Mouse (Mus musculus) forebrain, embryonic 13.5 days (tissue): Measurements from ENCODE around the gene Fbp1. TPM values are rescaled to one million over a fixed set of nuclear protein-coding genes. Genes with fewer than 3 reads are reported as not detected.

Experiments used
- ATAC-seq: fragments of 200-750 bp; cut with Nextera tagmentation; 2 replicates; pipeline ENCODE4 v1.8.0; 2017
- H3K27ac ChIP-seq: fragments of 300-500 bp; sonication (generic); 2 replicates; pipeline ENCODE4 v1.5.1; 2015; ENCODE audit warnings: inconsistent platforms, mild to moderate bottlenecking, moderate library complexity
- H3K27me3 ChIP-seq: fragments of 300-500 bp; sonication (generic); 2 replicates; pipeline ENCODE4 v1.6.1; 2015; ENCODE audit warnings: mild to moderate bottlenecking, inconsistent platforms
- H3K36me3 ChIP-seq: fragments of 300-500 bp; sonication (generic); 2 replicates; pipeline ENCODE4 v1.6.1; 2015; ENCODE audit warnings: mild to moderate bottlenecking, inconsistent platforms; ENCODE audit not compliant: poor library complexity, severe bottlenecking
- H3K4me1 ChIP-seq: fragments of 300-500 bp; sonication (generic); 2 replicates; pipeline ENCODE4 v1.6.1; 2015; ENCODE audit warnings: inconsistent platforms
- H3K4me2 ChIP-seq: fragments of 300-500 bp; sonication (generic); 2 replicates; pipeline ENCODE4 v1.6.1; 2015; ENCODE audit warnings: inconsistent platforms, mild to moderate bottlenecking, moderate library complexity
- H3K4me3 ChIP-seq: fragments of 300-500 bp; sonication (generic); 2 replicates; pipeline ENCODE4 v1.5.1; 2015; ENCODE audit warnings: mild to moderate bottlenecking, inconsistent platforms
- H3K9ac ChIP-seq: fragments of 300-500 bp; sonication (generic); 2 replicates; pipeline ENCODE4 v1.6.1; 2015; ENCODE audit warnings: mild to moderate bottlenecking, inconsistent platforms
- H3K9me3 ChIP-seq: fragments of 300-500 bp; sonication (generic); replicated peaks from 2 replicates; pipeline ENCODE4 v1.6.1; 2016; ENCODE audit warnings: inconsistent platforms
- WGBS: fragments of 180-500 bp; shearing (Covaris S2); methylation state at CpG from one replicate; pipeline ENCODE4 v1.1.7; 2015; 5-methylcytosine and 5-hydroxymethylcytosine counted together
- polyA plus RNA-seq: library from polyadenylated mRNA; unstranded; fragments of >200 nt; fragmentation: Nextera tagmentation; extraction: Ambion mirVana; gene quantifications from 2 replicates; pipeline ENCODE4 v1.2.1, GENCODE M21; 2015

Gene Fbp1
- polyA plus RNA-seq, 1 experiment from 2014 or later, result not detected

GRCm38 (mm10) chr13:62882856-62883255, 5.2 kb downstream of the Fbp1 start:
- Histone ChIP-seq H3K36me3 (no peaks in the 10 kb centered on the region), H3K4me1 (no peaks in the 10 kb centered on the region), H3K27me3 (peaks cover 12% of the 10 kb centered on the region), H3K4me3 (no peak overlapping the region), H3K4me2 (no peak overlapping the region), H3K27ac (no peak overlapping the region), H3K9ac (no peak overlapping the region), H3K9me3 (no peaks in the 10 kb centered on the region)
- 82% methylated on average over 5 of the region's 5 CpGs for WGBS
- no peak for ATAC-seq

- ATAC-seq, result no peak
- Histone ChIP-seq H3K27me3 (no peaks in the 10 kb centered on the region), H3K9ac (no peak overlapping the region), H3K36me3 (no peaks in the 10 kb centered on the region), H3K4me1 (no peaks in the 10 kb centered on the region), H3K4me2 (no peak overlapping the region), H3K27ac (no peak overlapping the region), H3K9me3 (no peaks in the 10 kb centered on the region), H3K4me3 (no peak overlapping the region)
- 86% methylated on average over 9 of the region's 9 CpGs for WGBS
Measured at GRCm38 (mm10) chr13:62881336-62881735, 6.7 kb downstream of the Fbp1 start.

GRCm38 (mm10) chr13:62879831-62880615, 8.1 kb downstream of the Fbp1 start:
- Histone ChIP-seq H3K4me3 (no peak overlapping the region), H3K4me2 (no peak overlapping the region), H3K9me3 (no peaks in the 10 kb centered on the region), H3K9ac (no peak overlapping the region), H3K27ac (no peak overlapping the region), H3K4me1 (no peaks in the 10 kb centered on the region), H3K36me3 (no peaks in the 10 kb centered on the region), H3K27me3 (no peaks in the 10 kb centered on the region)
- 18% methylated on average over 8 of the region's 8 CpGs for WGBS
- no peak for ATAC-seq

GRCm38 (mm10) chr13:62879411-62879810, 8.7 kb downstream of the Fbp1 start:
- WGBS, result 17% methylated on average over 6 of the region's 6 CpGs
- Histone ChIP-seq H3K27ac (no peak overlapping the region), H3K9ac (no peak overlapping the region), H3K9me3 (no peaks in the 10 kb centered on the region), H3K4me2 (no peak overlapping the region), H3K36me3 (no peaks in the 10 kb centered on the region), H3K4me1 (no peaks in the 10 kb centered on the region), H3K4me3 (no peak overlapping the region), H3K27me3 (no peaks in the 10 kb centered on the region)
- no peak for ATAC-seq

- Histone ChIP-seq H3K4me3 (no peak overlapping the region), H3K9me3 (no peaks in the 10 kb centered on the region), H3K4me1 (no peaks in the 10 kb centered on the region), H3K27ac (no peak overlapping the region), H3K4me2 (no peak overlapping the region), H3K27me3 (no peaks in the 10 kb centered on the region), H3K36me3 (no peaks in the 10 kb centered on the region), H3K9ac (no peak overlapping the region)
- ATAC-seq, result no peak
- WGBS, result 10% methylated on average over 5 of the region's 5 CpGs
Measured at GRCm38 (mm10) chr13:62877247-62877646, 10.8 kb downstream of the Fbp1 start.

GRCm38 (mm10) chr13:62876111-62876510, 12.0 kb downstream of the Fbp1 start:
- Histone ChIP-seq H3K27me3 (no peaks in the 10 kb centered on the region), H3K9me3 (no peaks in the 10 kb centered on the region), H3K4me1 (no peaks in the 10 kb centered on the region), H3K4me2 (no peak overlapping the region), H3K4me3 (no peak overlapping the region), H3K27ac (no peak overlapping the region), H3K9ac (no peak overlapping the region), H3K36me3 (no peaks in the 10 kb centered on the region)
- no peak for ATAC-seq
- WGBS, result 85% methylated on average over 1 of the region's 1 CpGs

- H3K4me2 ChIP-seq, result no peak overlapping the region
- no peaks in the 10 kb centered on the region for H3K9me3 ChIP-seq
- WGBS, result 76% methylated on average over 3 of the region's 3 CpGs
- ATAC-seq, result no peak
- no peaks in the 10 kb centered on the region for H3K4me1 ChIP-seq
- no peak overlapping the region for H3K4me3 ChIP-seq
- H3K9ac ChIP-seq, result no peak overlapping the region
- H3K27ac ChIP-seq, result no peak overlapping the region
- H3K36me3 ChIP-seq, result no peaks in the 10 kb centered on the region
- no peaks in the 10 kb centered on the region for H3K27me3 ChIP-seq
Measured at GRCm38 (mm10) chr13:62872252-62872651, 15.8 kb downstream of the Fbp1 start.

- Histone ChIP-seq H3K27me3 (no peaks in the 10 kb centered on the region), H3K9me3 (no peaks in the 10 kb centered on the region), H3K9ac (no peak overlapping the region), H3K4me3 (no peak overlapping the region), H3K4me2 (no peak overlapping the region), H3K27ac (no peak overlapping the region), H3K4me1 (no peaks in the 10 kb centered on the region), H3K36me3 (no peaks in the 10 kb centered on the region)
- ATAC-seq, result no peak
- 88% methylated on average over 2 of the region's 2 CpGs for WGBS
Measured at GRCm38 (mm10) chr13:62870605-62871004, 17.5 kb downstream of the Fbp1 start.

- ATAC-seq, result 0 out of 2 replicates have a peak, but pooled peaks have one; percentile 4
- no peak overlapping the region for H3K27ac ChIP-seq
Measured at GRCm38 (mm10) chr13:62866817-62867216, 21.3 kb downstream of the Fbp1 start.

GRCm38 (mm10) chr13:62865651-62866315, 22.3 kb downstream of the Fbp1 start:
- Histone ChIP-seq H3K4me2 (no peak overlapping the region), H3K27ac (no peak overlapping the region), H3K9me3 (no peaks in the 10 kb centered on the region), H3K9ac (no peak overlapping the region), H3K4me1 (no peaks in the 10 kb centered on the region), H3K27me3 (no peaks in the 10 kb centered on the region), H3K36me3 (no peaks in the 10 kb centered on the region), H3K4me3 (no peak overlapping the region)
- WGBS, result 76% methylated on average over 11 of the region's 11 CpGs
- ATAC-seq, result no peak

More at GRCm38 (mm10) chr13:62866817-62867216, 21.3 kb downstream of the Fbp1 start:
- Histone ChIP-seq H3K4me3 (no peak overlapping the region), H3K4me1 (no peaks in the 10 kb centered on the region), H3K9ac (no peak overlapping the region), H3K4me2 (no peak overlapping the region), H3K36me3 (no peaks in the 10 kb centered on the region), H3K27me3 (no peaks in the 10 kb centered on the region), H3K9me3 (no peaks in the 10 kb centered on the region)
- WGBS, result 60% methylated on average over 4 of the region's 4 CpGs

- no peak overlapping the region for H3K9ac ChIP-seq
- no peak overlapping the region for H3K27ac ChIP-seq
- no peak for ATAC-seq
- H3K4me3 ChIP-seq, result no peak overlapping the region
- no peaks in the 10 kb centered on the region for H3K27me3 ChIP-seq
- no peak overlapping the region for H3K4me2 ChIP-seq
- 77% methylated on average over 6 of the region's 6 CpGs for WGBS
- H3K9me3 ChIP-seq, result no peaks in the 10 kb centered on the region
- H3K36me3 ChIP-seq, result no peaks in the 10 kb centered on the region
- H3K4me1 ChIP-seq, result no peaks in the 10 kb centered on the region
Measured at GRCm38 (mm10) chr13:62863771-62864170, 24.3 kb downstream of the Fbp1 start.

GRCm38 (mm10) chr13:62862875-62863274, 25.2 kb downstream of the Fbp1 start:
- Histone ChIP-seq H3K36me3 (no peaks in the 10 kb centered on the region), H3K27me3 (no peaks in the 10 kb centered on the region), H3K4me3 (no peak overlapping the region), H3K27ac (no peak overlapping the region), H3K9ac (no peak overlapping the region), H3K4me2 (no peak overlapping the region), H3K9me3 (no peaks in the 10 kb centered on the region), H3K4me1 (no peaks in the 10 kb centered on the region)
- 87% methylated on average over 3 of the region's 3 CpGs for WGBS
- ATAC-seq, result no peak
